Mouse (Mus musculus): ENCODE measurements at regions not wholly inside any gene's neighbourhood (a gene's known extent, or its start where the extent isn't known, plus 50 kb on each side); places are given as distances from the start of the nearest gene placed in this dataset.

GRCm38 (mm10) chr8:76633086-76633485, 266.2 kb upstream of the Nr3c2 start:
- no peak for TF ChIP-seq EP300 (IDR thresholded peaks at IDR 0.05)
- TF ChIP-seq CTCF (IDR thresholded peaks at IDR 0.05) = no peak
